11 mouse cellular contexts compared by ENCODE assay signal in genomic region chr3:28491085-28492041, GRCm38 (mm10).
DNase-seq lines count a peak whose midpoint lies in the region; ATAC-seq and TF ChIP-seq lines count a peak whose summit lies in the region.
"Had no signal": no experiment of that assay in that cellular context is flagged by ENCODE, and none has a peak within 500 bp of the region (broad histone marks: within the 10 kb centered on the region; RNA-seq: fewer than 3 reads in every experiment).

No protein-coding gene starts in this region.

- no peaks in the 10 kb centered on the region for H3K4me1 ChIP-seq in heart, postnatal 0 days (ENCODE audit: control insufficient read depth, insufficient read depth)
- peaks cover 11% of the 10 kb centered on the region for H3K4me1 ChIP-seq in forebrain, embryonic 14.5 days (ENCODE audit: control insufficient read depth, insufficient read depth, low read length)
- peaks cover 15% of the 10 kb centered on the region for H3K4me1 ChIP-seq in midbrain, embryonic 12.5 days
- no peaks in the 10 kb centered on the region for H3K4me1 ChIP-seq in kidney, embryonic 16.5 days (ENCODE audit: insufficient read depth, low read length)
- H3K4me1 ChIP-seq: liver, embryonic 13.5 days; stomach, embryonic 15.5 days had no signal

- H3K9me3 ChIP-seq in heart, postnatal 0 days (replicated peaks; ENCODE audit: control insufficient read depth, low read length) = no peaks in the 10 kb centered on the region
- H3K9me3 ChIP-seq in forebrain, embryonic 14.5 days (replicated peaks; ENCODE audit: control insufficient read depth, low read length) = no peaks in the 10 kb centered on the region
- 0 out of 2 replicates have a peak, but pooled peaks cover 3% of the 10 kb centered on the region for H3K9me3 ChIP-seq in midbrain, embryonic 12.5 days
- 0 out of 2 replicates have a peak, but pooled peaks cover 2% of the 10 kb centered on the region for H3K9me3 ChIP-seq in kidney, embryonic 16.5 days (ENCODE audit: low read length)
- H3K9me3 ChIP-seq: liver, embryonic 13.5 days; stomach, embryonic 15.5 days had no signal

- H3K27ac ChIP-seq in heart, postnatal 0 days (ENCODE audit: low read depth) = peak overlapping the region; percentile 34; the same call in 1 of the 2 replicates
- H3K27ac ChIP-seq in forebrain, embryonic 14.5 days (ENCODE audit: low read depth, low read length) = peak overlapping the region; percentile 76
- peak overlapping the region; percentile 80 for H3K27ac ChIP-seq in midbrain, embryonic 12.5 days (replicated peaks)
- H3K27ac ChIP-seq in kidney, embryonic 16.5 days (ENCODE audit: low read length) = no peak overlapping the region
- H3K27ac ChIP-seq: liver, embryonic 13.5 days; stomach, embryonic 15.5 days had no signal

- TF ChIP-seq EP300 in heart, postnatal 0 days (IDR thresholded peaks at IDR 0.05; ENCODE audit: low read depth) = no peak

- no peak for DNase-seq in heart, postnatal 0 days (ENCODE audit: low spot score)
- no peak for DNase-seq in heart, postnatal 4 days
- peak; percentile 80 for DNase-seq in brain, embryonic 14.5 days (ENCODE audit: low read depth)
- peak; percentile 58 for DNase-seq in forebrain, embryonic 14.5 days (ENCODE audit: low spot score)
- no peak for DNase-seq in heart, postnatal 25 days (ENCODE audit: low spot score)
- DNase-seq in gastrocnemius, postnatal 25 days = no peak
- DNase-seq: liver, embryonic 13.5 days had no signal

- H3K4me3 ChIP-seq in heart, postnatal 0 days (ENCODE audit: low read depth, low read length) = no peak overlapping the region
- no peak overlapping the region for H3K4me3 ChIP-seq in forebrain, embryonic 14.5 days (ENCODE audit: low read depth, low read length)
- H3K4me3 ChIP-seq in midbrain, embryonic 12.5 days = no peak overlapping the region
- H3K4me3 ChIP-seq in kidney, embryonic 16.5 days (ENCODE audit: low read length) = no peak overlapping the region
- H3K4me3 ChIP-seq: liver, embryonic 13.5 days; stomach, embryonic 15.5 days had no signal

- H3K9ac ChIP-seq in heart, postnatal 0 days (replicated peaks; ENCODE audit: low read depth, low read length) = no peak overlapping the region
- H3K9ac ChIP-seq in forebrain, embryonic 14.5 days (ENCODE audit: low read length) = 0 out of 2 replicates have a peak overlapping the region, but pooled peaks have one; percentile 37
- no peak overlapping the region for H3K9ac ChIP-seq in midbrain, embryonic 12.5 days (replicated peaks)
- no peak overlapping the region for H3K9ac ChIP-seq in kidney, embryonic 16.5 days (replicated peaks; ENCODE audit: low read length)
- H3K9ac ChIP-seq: liver, embryonic 13.5 days; stomach, embryonic 15.5 days had no signal

- intact Hi-C loops in heart, postnatal 25 days (cut with DNase I) = no loop called here

- no peaks in the 10 kb centered on the region for H3K27me3 ChIP-seq in heart, postnatal 0 days (ENCODE audit: control insufficient read depth, insufficient read depth, low read length)
- H3K27me3 ChIP-seq in forebrain, embryonic 14.5 days (replicated peaks; ENCODE audit: control insufficient read depth, insufficient read depth, low read length) = no peaks in the 10 kb centered on the region
- no peaks in the 10 kb centered on the region for H3K27me3 ChIP-seq in midbrain, embryonic 12.5 days
- H3K27me3 ChIP-seq in kidney, embryonic 16.5 days (ENCODE audit: insufficient read depth, low read length) = no peaks in the 10 kb centered on the region
- H3K27me3 ChIP-seq: liver, embryonic 13.5 days; stomach, embryonic 15.5 days had no signal

- 58% methylated on average over 11 of the region's 11 CpGs for WGBS in heart, postnatal 0 days
- whole genome bisulfite sequencing in forebrain, embryonic 14.5 days = 18% methylated on average over 11 of the region's 11 CpGs
- WGBS in midbrain, embryonic 12.5 days = 25% methylated on average over 11 of the region's 11 CpGs
- 59% methylated on average over 11 of the region's 11 CpGs for WGBS in kidney, embryonic 16.5 days

- no peak for TF ChIP-seq CTCF in heart, postnatal 0 days (IDR thresholded peaks at IDR 0.05; ENCODE audit: low read depth)
- no peak for TF ChIP-seq CTCF in brain, embryonic 14.5 days (IDR thresholded peaks at IDR 0.05; ENCODE audit: borderline replicate concordance, extremely low read depth, insufficient read depth, insufficient read length)

- H3K36me3 ChIP-seq in heart, postnatal 0 days (replicated peaks; ENCODE audit: control insufficient read depth, insufficient read depth, low read length) = no peaks in the 10 kb centered on the region
- H3K36me3 ChIP-seq in forebrain, embryonic 14.5 days (ENCODE audit: control insufficient read depth, insufficient read depth, low read length) = no peaks in the 10 kb centered on the region
- no peaks in the 10 kb centered on the region for H3K36me3 ChIP-seq in midbrain, embryonic 12.5 days
- no peaks in the 10 kb centered on the region for H3K36me3 ChIP-seq in kidney, embryonic 16.5 days (ENCODE audit: insufficient read depth, low read length)
- H3K36me3 ChIP-seq: liver, embryonic 13.5 days; stomach, embryonic 15.5 days had no signal

- H3K4me2 ChIP-seq in heart, postnatal 0 days (ENCODE audit: low read depth, low read length) = no peak overlapping the region
- no peak overlapping the region; the same call in 1 of the 2 replicates for H3K4me2 ChIP-seq in forebrain, embryonic 14.5 days (ENCODE audit: low read length)
- 0 out of 2 replicates have a peak overlapping the region, but pooled peaks have one; percentile 3 for H3K4me2 ChIP-seq in midbrain, embryonic 12.5 days (replicated peaks)
- no peak overlapping the region for H3K4me2 ChIP-seq in kidney, embryonic 16.5 days (replicated peaks; ENCODE audit: low read depth, low read length)
- H3K4me2 ChIP-seq: heart, embryonic 11.5 days; liver, embryonic 13.5 days; stomach, embryonic 15.5 days had no signal

- no peak for ATAC-seq in heart, postnatal 0 days (ENCODE audit: insufficient read depth, low read depth)
- peak; percentile 77 for ATAC-seq in forebrain, embryonic 14.5 days
- ATAC-seq in midbrain, embryonic 12.5 days (ENCODE audit: low FRiP score, low read depth) = peak; percentile 66
- no peak for ATAC-seq in kidney, embryonic 16.5 days (ENCODE audit: low FRiP score, low TSS enrichment)

- TF ChIP-seq POLR2A in brain, embryonic 14.5 days (IDR thresholded peaks at IDR 0.05; ENCODE audit: borderline replicate concordance, extremely low read depth, insufficient read depth, insufficient read length, poor library complexity, severe bottlenecking) = no peak

Comparison
In these comparisons a context has a peak if more than half of its experiments do, and no peak if none do; other contexts are left out.
1. ATAC-seq: peak in forebrain, embryonic 14.5 days (single experiment) and midbrain, embryonic 12.5 days (single experiment); none in heart, postnatal 0 days (single experiment) and kidney, embryonic 16.5 days (single experiment).
2. DNase-seq: peak in brain, embryonic 14.5 days (single experiment) and forebrain, embryonic 14.5 days (single experiment); none in heart, postnatal 0 days (single experiment), heart, postnatal 4 days (single experiment), heart, postnatal 25 days (single experiment) and gastrocnemius, postnatal 25 days (single experiment).